Mouse (Mus musculus) kidney, postnatal 36 days (tissue): ENCODE data around the gene Eps8.

Source experiments
- DNase-seq, 2 experiments: peaks; one replicate each; pipeline ENCODE4 v3.0.0; 2021 to 2022; ENCODE audit warnings: mixed read lengths in 2 of 2

Gene Eps8

GRCm38 (mm10) chr6:137654776-137655175 lies at the start of gene Eps8:
Gene Eps8 (minus strand): TSS chr6:137654876.
- no peak for DNase-seq

- DNase-seq: no peak
Observed at GRCm38 (mm10) chr6:137703431-137703830, 48.8 kb upstream of the Eps8 start.

GRCm38 (mm10) chr6:137702918-137703317 lies 48.2 kb upstream of the Eps8 start:
- DNase-seq: peak; percentile 24 to 46

- DNase-seq: no peak
Observed at GRCm38 (mm10) chr6:137702186-137702585, 47.5 kb upstream of the Eps8 start.

DNA sequence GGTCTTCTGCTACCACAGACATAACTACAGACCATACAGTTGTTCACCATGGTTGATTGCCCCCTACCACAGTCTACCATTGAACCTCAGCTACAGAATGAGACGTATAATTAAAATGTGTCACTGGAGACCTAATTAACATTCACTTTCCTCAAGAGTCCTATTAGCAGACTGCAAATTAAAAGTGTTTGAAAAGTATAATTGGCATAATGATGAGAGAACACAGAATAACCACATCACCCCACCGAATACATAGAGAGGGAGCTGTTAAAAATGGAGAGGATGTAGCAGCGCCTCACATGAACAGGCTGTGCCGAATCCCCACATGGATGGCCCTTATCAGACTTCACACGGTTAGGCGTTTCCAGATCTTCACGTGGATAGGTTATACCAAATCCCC lies 44.8 kb upstream of the Eps8 start:
- no peak for DNase-seq

GRCm38 (mm10) chr6:137696445-137697204 lies 41.9 kb upstream of the Eps8 start:
- no peak for DNase-seq

GRCm38 (mm10) chr6:137695046-137695445 lies 40.4 kb upstream of the Eps8 start:
- DNase-seq: no peak

GRCm38 (mm10) chr6:137694310-137694709 lies 39.6 kb upstream of the Eps8 start:
- DNase-seq: no peak

DNA sequence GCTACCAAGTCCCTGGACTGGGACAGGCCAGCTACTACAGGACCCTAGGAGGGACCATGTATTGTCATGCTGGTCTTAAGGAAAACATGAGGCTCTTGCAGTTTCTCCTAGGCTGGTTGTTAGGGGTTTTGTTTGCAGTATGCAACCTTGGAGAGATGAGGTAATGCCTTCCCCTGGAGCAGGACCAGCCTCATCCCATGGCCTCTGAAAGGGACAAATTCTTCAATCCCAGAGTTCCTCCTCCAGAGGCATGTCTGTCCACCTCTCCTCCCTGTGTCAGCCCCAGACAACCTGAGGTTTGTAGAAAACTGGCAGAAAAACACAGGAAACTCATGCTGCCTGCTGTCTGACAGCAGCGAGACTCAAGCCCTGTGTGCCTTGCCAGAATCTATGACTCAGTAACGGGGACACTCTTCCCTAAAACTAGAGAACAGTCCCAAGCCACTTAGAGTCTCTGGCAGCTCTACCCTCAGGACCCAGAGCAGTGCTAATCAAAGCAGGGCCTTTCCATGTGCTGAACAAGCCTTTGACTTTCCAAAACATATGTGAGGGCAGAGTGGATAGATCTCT lies 36.0 kb upstream of the Eps8 start:
- DNase-seq: no peak

DNA sequence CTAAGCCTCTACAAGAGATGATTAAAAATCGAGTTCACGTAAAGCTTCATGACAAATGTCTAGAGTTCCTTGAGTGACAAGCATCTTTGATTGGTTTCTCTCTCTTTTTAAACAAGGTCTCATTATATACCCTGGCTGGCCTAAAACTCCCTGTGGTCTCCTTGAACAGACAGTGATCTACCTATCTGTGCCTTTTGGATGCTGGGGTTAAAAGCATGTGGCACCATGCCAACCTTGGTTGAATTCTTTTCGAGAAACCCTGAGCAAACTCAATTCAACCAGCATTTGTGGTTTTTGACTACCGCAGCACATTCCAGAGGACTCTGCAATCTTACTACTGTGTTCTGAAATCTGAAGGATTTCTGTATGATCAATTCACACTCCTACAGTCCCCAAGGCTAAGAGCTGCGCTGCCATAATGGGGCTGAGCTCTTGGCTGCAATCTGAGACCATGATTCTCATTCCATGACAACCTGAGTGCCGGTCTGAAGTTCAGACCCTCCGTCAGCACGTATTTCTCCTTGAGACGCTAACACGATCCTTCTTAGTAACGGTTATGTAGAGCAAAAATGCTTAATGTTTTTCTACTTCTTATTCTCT lies 33.9 kb upstream of the Eps8 start:
- DNase-seq: no peak

GRCm38 (mm10) chr6:137688079-137688478 lies 33.4 kb upstream of the Eps8 start:
- DNase-seq: no peak

- no peak for DNase-seq
Observed at GRCm38 (mm10) chr6:137687667-137688066, 33.0 kb upstream of the Eps8 start.

DNA sequence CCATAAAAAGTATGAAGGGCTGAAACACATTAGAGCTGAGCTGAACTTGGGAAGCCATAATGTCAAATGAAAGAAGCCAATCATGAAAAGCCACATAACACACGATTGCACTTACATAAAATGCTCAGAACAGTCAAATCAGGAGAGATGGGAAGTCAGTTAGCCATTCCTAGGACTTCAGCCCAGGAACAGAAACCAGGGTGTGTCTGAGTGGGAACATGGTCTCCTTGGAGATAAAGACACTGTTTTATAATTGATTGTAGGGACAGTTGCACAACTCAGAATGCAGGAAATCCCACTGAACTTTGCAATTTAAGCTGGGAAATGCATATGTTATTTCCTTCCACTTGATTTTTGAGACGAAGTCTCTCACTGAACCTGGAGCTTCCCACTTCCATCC lies 28.0 kb upstream of the Eps8 start:
- no peak for DNase-seq

- no peak for DNase-seq
Observed at GRCm38 (mm10) chr6:137681000-137681399, 26.3 kb upstream of the Eps8 start.

- no peak for DNase-seq
Observed at GRCm38 (mm10) chr6:137676581-137676980, 21.9 kb upstream of the Eps8 start.

- DNase-seq: no peak
Observed at GRCm38 (mm10) chr6:137675556-137675955, 20.9 kb upstream of the Eps8 start.

- peak in 1 of 2 experiments; percentile 6 for DNase-seq
Observed at GRCm38 (mm10) chr6:137673301-137673700, 18.6 kb upstream of the Eps8 start.

DNA sequence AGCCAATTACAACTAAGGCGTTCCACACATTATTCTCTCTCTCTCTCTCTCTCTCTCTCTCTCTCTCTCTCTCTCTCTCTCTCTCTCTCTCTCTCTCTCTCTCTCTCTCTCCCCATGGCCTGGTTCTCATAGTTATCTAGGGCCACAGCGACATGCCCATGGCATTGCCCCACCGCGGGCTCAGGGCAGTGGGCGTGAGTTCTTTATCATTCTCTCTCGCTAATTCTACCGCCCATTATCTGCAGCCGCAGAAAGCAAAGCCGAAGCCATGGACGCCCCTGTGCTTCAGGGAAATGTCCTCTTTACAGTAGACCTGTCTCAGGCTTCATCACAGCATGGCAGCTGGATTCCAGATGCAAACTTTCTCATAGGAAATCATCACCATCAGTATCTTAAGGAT lies 16.9 kb upstream of the Eps8 start:
- no peak for DNase-seq

GRCm38 (mm10) chr6:137670820-137671219 lies 16.1 kb upstream of the Eps8 start:
- DNase-seq: no peak

DNA sequence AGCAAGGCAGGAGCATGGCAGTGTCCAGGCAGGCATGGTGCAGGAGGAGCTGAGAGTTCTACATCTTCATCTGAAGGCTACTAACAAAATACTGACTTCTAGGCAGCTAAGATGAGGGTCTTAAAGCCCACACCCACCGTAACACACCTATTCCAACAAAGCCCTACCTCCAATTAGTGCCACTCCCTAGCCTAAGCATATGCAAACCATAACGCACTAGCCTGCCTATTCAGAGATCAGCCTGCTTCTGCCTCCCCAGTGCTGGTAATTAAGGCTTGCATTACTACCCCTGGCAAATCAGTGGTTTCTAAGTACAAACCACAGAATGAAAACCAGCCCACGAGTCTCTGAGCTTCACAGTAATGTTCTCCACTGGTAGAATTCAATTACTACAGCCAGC lies 15.2 kb upstream of the Eps8 start:
- no peak for DNase-seq

- DNase-seq: no peak
Observed at GRCm38 (mm10) chr6:137669433-137669832, 14.8 kb upstream of the Eps8 start.

DNA sequence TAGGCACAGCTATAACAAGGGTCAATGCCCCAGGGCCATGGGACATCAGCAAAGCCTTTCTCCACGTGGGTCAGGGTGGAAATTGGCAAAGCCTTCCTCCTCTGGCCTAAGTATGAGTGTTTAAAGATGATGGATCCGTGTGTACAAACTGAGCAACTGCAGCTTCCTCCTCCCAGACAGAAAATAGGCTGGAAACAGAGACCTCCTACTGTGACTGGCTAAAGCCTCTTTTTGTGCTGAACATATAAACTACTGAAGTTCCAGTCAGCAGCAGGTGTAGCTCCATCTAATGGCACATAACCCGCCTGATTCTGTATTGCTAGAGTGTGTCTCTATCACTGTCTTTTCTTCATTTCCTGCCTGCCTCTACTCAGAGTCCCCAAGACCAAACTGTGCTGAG lies 13.7 kb upstream of the Eps8 start:
- no peak for DNase-seq

- DNase-seq: no peak
Observed at GRCm38 (mm10) chr6:137667665-137668064, 13.0 kb upstream of the Eps8 start.

DNA sequence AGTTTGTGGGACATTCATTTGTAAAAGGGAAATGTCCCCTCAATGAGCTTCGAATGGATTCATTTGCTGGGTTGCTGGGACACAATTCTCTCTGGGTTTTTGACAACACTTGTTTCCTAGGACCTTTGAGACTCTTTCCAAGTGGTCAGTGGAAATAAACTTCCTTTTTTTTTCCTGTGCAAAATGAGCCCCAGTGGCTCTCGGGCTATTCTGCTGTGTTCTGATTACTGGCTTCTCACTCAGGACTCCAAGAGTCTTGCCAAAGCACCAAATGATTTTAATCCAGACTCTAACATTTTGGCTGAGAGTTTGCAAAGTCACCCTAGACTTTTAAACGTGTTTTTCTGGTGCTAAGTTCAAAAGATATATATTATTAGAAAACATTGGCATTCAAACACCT lies 10.3 kb upstream of the Eps8 start:
- no peak for DNase-seq
